Mouse (Mus musculus) thymus, adult 2 months (tissue): ENCODE results near the gene Hes3.

Source experiments
- CTCF ChIP-seq: fragments of 200-500 bp; IDR thresholded peaks from 2 replicates; pipeline ENCODE4 v1.5.1; 2012; ENCODE audit warnings: mild to moderate bottlenecking, control low read depth, low read length, moderate library complexity, borderline replicate concordance; ENCODE audit not compliant: control insufficient read depth, poor library complexity, insufficient read depth; ENCODE audit errors: extremely low read depth
- POLR2A ChIP-seq: fragments of 200-500 bp; IDR thresholded peaks from 2 replicates; pipeline ENCODE4 v1.6.1; 2012; ENCODE audit warnings: mild to moderate bottlenecking, low read length, control low read depth, moderate library complexity; ENCODE audit not compliant: control insufficient read depth, poor library complexity, insufficient read depth; ENCODE audit errors: extremely low read depth

GRCm38 (mm10) chr4:152267748-152268369 lies 23.6 kb downstream of the Hes3 start:
- TF ChIP-seq CTCF (no peak), POLR2A (no peak)
